Mouse (Mus musculus): ENCODE results near the gene Rassf3. TPM values are rescaled to one million over a fixed set of nuclear protein-coding genes. Genes with fewer than 3 reads are reported as not detected.

Gene Rassf3
- polyA plus RNA-seq, 1 experiment = not detected

GRCm38 (mm10) chr10:121474288-121474687 is 1.9 kb downstream of the Rassf3 start:
- TF ChIP-seq GATA1 (IDR thresholded peaks at IDR 0.05; ENCODE audit: low read length) = no peak

- no peak for TF ChIP-seq GATA1 (IDR thresholded peaks at IDR 0.05; ENCODE audit: low read length)
Measured at GRCm38 (mm10) chr10:121473723-121474215, 2.4 kb downstream of the Rassf3 start.

DNA sequence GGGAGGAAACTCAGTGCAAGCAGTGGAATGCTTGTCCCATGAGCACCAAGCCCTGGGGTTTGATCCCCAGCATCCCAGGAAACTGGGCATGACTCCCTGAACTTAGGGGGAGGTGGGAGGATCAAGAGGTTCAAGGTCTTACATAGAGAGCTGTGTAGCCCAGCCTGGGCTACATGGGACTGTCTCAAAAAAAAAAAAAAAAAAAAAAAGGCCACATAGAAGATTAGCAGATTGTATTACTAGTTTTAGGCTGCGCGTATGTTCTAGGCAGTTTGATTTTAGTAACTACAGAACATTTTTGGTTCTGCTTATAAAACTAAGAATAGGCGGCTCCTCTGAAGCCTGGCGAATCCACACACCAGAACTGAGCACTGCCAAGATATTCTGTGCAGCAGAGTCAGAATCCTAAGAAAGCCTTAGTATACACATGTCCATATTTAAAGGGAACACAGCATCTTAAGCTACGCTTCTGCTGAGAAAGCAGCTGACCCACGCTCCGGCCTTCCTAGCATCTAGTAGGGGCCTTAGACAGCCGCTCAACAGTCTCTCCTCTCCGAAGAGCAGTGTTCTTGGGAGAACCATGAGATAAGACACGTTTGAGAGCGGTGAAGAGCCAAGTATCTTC is 3.4 kb downstream of the Rassf3 start:
- TF ChIP-seq GATA1 (IDR thresholded peaks at IDR 0.05; ENCODE audit: low read length) = no peak

DNA sequence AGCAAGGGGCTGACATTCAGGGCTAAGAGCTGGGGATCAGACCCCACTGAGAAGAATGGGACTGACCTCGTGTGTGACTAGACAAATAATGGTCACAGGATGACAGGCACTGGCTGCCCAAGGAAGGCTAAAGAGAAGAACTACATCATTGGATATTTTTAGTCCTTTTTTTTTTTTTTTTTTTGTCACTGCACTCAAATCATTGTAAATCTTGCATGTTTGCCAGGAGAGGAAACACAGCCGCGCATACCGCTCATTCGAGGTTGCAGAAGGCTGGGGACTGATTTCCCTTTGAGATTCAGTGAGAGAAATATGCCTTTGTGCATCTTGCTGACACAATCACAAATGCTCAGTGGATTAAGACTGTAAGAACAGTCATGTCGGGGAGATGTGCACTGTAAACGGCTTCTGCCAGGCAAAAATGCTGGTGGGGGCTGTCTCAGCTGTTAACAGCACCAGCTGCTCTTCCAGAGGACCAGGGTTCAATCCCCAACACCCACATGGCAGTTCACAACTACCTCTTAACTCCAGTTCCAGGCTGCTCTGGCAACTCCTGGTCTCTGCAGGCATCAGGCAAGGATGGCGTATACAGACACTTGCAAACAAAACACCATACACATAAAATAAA is 4.5 kb downstream of the Rassf3 start:
- no peak for TF ChIP-seq GATA1 (IDR thresholded peaks at IDR 0.05; ENCODE audit: low read length)

GRCm38 (mm10) chr10:121469625-121470024 is 6.5 kb downstream of the Rassf3 start:
- no peak for TF ChIP-seq GATA1 (IDR thresholded peaks at IDR 0.05; ENCODE audit: low read length)

GRCm38 (mm10) chr10:121468985-121469384 is 7.2 kb downstream of the Rassf3 start:
- no peak for TF ChIP-seq GATA1 (IDR thresholded peaks at IDR 0.05; ENCODE audit: low read length)

DNA sequence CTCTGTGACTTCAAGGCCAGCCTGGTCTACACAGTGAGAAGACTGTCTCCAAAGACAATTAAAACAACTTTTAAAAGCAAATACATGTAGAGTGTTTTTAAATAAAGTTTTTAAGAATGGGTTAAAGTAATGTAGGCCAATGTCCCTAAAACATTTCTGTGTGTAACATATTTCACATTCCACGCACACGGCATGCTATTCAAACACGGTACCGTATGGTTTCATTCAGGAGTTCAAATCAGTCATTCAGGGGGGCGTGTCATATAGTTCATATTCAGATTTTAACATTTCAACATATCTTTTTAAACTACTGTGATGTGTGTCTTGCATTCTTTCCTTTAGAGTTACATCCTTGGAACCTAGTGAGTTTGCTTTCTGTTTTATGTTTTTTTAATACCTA is 7.9 kb downstream of the Rassf3 start:
- TF ChIP-seq GATA1 (IDR thresholded peaks at IDR 0.05; ENCODE audit: low read length) = no peak

- no peak for TF ChIP-seq GATA1 (IDR thresholded peaks at IDR 0.05; ENCODE audit: low read length)
Measured at GRCm38 (mm10) chr10:121467792-121468191, 8.4 kb downstream of the Rassf3 start.

DNA sequence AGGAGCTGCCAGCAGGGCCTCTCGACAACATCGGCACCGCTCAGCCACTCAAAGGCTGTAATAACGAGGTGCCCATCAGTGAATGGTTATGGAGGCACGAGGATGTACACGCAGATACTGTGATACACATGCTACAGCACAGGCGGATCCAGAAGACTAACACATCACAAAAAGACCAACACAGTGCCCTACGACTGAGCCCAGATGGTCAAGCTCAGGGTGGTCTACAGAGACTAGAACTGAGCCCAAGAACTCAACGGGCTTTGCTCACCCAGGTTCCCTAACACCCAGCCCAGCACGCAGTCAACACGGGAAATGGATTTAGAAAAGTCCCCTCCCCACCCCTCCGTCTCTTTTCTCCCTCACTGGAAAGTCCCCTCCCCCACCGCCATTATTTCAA is 9.1 kb downstream of the Rassf3 start:
- no peak for TF ChIP-seq GATA1 (IDR thresholded peaks at IDR 0.05; ENCODE audit: low read length)

DNA sequence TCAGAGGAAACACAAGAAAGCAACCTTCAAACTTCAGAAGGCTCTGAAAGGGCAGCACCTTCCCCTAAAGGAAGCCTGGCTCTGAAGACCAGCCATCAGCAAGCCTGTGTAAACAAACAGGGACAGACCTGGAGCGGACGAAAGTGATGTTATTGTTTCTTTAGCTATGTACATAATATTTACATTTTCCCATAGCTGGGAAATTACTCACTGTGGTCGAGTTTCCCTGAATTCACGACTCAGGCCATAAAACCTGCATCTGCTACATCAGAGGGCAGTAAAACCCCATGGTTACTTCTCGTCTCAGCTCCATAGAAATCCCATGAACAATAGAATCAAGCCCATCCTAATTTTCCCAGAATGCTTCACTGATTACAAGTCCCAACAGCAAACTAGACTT is 11.1 kb downstream of the Rassf3 start:
- no peak for TF ChIP-seq GATA1 (IDR thresholded peaks at IDR 0.05; ENCODE audit: low read length)

DNA sequence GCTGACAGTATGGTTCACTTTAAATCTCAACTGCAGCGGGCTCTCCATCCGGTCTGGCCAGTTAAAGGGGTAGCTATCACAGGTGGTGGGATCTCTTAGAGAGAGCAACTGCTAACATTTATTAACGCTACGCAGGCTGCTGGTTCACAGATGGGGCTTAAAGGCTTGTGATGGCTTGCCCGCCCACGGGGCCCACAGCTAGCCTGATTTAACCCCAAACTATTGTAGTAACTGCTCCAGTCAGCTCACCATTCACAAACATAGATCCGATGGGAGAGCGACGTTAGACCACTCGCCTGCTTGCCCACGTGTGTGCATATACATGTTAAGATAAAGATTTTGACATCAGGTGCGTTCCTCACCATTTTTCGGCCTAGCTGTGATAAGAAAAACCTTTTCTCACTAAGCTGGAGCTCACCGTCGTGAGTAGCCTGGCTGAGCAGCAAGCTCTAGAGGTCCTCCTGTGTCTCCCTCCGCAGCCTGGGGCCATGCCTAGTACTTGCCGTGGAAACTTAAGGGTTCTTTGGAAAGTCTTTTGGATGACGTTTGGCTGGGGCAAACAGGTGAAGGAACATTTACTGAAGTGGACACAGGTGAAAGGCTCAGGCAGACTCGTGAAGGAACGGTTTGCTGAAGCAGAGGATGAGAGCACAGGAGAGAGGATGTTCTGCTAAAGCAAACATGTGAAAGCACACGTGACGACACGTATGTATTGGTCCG is 13.8 kb downstream of the Rassf3 start:
- no peak for TF ChIP-seq GATA1 (IDR thresholded peaks at IDR 0.05; ENCODE audit: low read length)

- no peak for TF ChIP-seq GATA1 (IDR thresholded peaks at IDR 0.05; ENCODE audit: low read length)
Measured at GRCm38 (mm10) chr10:121461404-121462161, 14.6 kb downstream of the Rassf3 start.

GRCm38 (mm10) chr10:121459124-121459853 is 16.9 kb downstream of the Rassf3 start:
- no peak for TF ChIP-seq GATA1 (IDR thresholded peaks at IDR 0.05; ENCODE audit: low read length)

GRCm38 (mm10) chr10:121458408-121458807 is 17.7 kb downstream of the Rassf3 start:
- TF ChIP-seq GATA1 (IDR thresholded peaks at IDR 0.05; ENCODE audit: low read length) = no peak

DNA sequence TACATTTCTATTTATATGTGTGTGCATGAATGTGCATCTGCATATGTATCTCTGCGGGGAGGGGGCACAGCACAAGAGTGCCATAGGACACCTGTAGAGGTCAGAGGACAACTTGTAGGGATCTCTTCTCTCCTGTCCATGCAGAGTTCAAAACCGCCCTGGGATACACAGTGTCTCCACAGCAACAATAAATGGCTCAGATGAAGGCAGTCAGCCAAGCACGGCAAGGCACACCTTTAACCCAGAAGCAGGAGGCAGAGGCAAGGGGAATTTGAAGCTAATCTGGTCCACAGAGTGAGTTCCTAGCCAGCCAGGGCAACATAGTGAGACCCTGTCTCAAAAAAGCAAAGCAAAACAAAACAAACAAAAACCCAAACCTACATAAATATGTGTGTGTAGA is 18.8 kb downstream of the Rassf3 start:
- TF ChIP-seq GATA1 (IDR thresholded peaks at IDR 0.05; ENCODE audit: low read length) = no peak

All from G1E-ER4 (cell line).